Mouse (Mus musculus): ENCODE measurements at regions not wholly inside any gene's neighbourhood (a gene's known extent, or its start where the extent isn't known, plus 50 kb on each side); places are given as distances from the start of the nearest gene placed in this dataset.
A peak's percentile ranks its signal among the peaks of the same experiment; 100 is the strongest.

GRCm38 (mm10) chr15:71162097-71162496 lies 2672.3 kb upstream of the Gm6569 start:
- no peaks in the 10 kb centered on the region for H3K9me3 ChIP-seq (replicated peaks; ENCODE audit: insufficient read depth, low read length)
- DNase-seq (ENCODE audit: low read depth, low spot score): no peak
- no peak for TF ChIP-seq SMC3 (IDR thresholded peaks at IDR 0.05; ENCODE audit: low read depth, low read length)
- TF ChIP-seq MXI1 (IDR thresholded peaks at IDR 0.05; ENCODE audit: low read depth, low read length): no peak
- no peak for TF ChIP-seq ZMIZ1 (IDR thresholded peaks at IDR 0.05; ENCODE audit: low read depth, low read length)
- no peak for TF ChIP-seq CHD1 (IDR thresholded peaks at IDR 0.05; ENCODE audit: low read depth, low read length)
- TF ChIP-seq ETS1 (IDR thresholded peaks at IDR 0.05; ENCODE audit: low read depth, low read length): no peak
- no peak for TF ChIP-seq MEF2A (IDR thresholded peaks at IDR 0.05; ENCODE audit: extremely low read depth, insufficient replicate concordance, low read depth, low read length, poor library complexity, severe bottlenecking)
- no peaks in the 10 kb centered on the region for H3K27me3 ChIP-seq (ENCODE audit: control insufficient read depth in 1 of 2, insufficient read depth in 2 of 2, low read length in 2 of 2)
- no peak overlapping the region for H3K4me3 ChIP-seq (ENCODE audit: control insufficient read depth in 1 of 2, insufficient read depth in 1 of 2, low read depth in 2 of 2, low read length in 2 of 2)
- no peak overlapping the region for H3K9ac ChIP-seq (ENCODE audit: control insufficient read depth, low read depth, low read length, poor library complexity, severe bottlenecking)
- no peaks in the 10 kb centered on the region for H3K4me1 ChIP-seq (ENCODE audit: control insufficient read depth in 1 of 2, insufficient read depth in 2 of 2, low read length in 2 of 2)
- H3K27ac ChIP-seq (ENCODE audit: control insufficient read depth, low read depth, low read length): no peak overlapping the region
- no peaks in the 10 kb centered on the region for H3K79me2 ChIP-seq (ENCODE audit: control insufficient read depth, insufficient read depth, low read length, poor library complexity)
- no peaks in the 10 kb centered on the region for H3K36me3 ChIP-seq (ENCODE audit: control insufficient read depth in 1 of 2, insufficient read depth in 2 of 2, low read length in 2 of 2)

- no peaks in the 10 kb centered on the region for H3K9me3 ChIP-seq (replicated peaks; ENCODE audit: insufficient read depth, low read length)
- H3K36me3 ChIP-seq (ENCODE audit: control insufficient read depth in 1 of 2, insufficient read depth in 2 of 2, low read length in 2 of 2): no peaks in the 10 kb centered on the region
- no peaks in the 10 kb centered on the region for H3K79me2 ChIP-seq (ENCODE audit: control insufficient read depth, insufficient read depth, low read length, poor library complexity)
- H3K4me1 ChIP-seq (ENCODE audit: control insufficient read depth in 1 of 2, insufficient read depth in 2 of 2, low read length in 2 of 2): no peaks in the 10 kb centered on the region
- no peaks in the 10 kb centered on the region for H3K27me3 ChIP-seq (ENCODE audit: control insufficient read depth in 1 of 2, insufficient read depth in 2 of 2, low read length in 2 of 2)
- H3K9ac ChIP-seq (ENCODE audit: control insufficient read depth, low read depth, low read length, poor library complexity, severe bottlenecking): no peak overlapping the region
- H3K27ac ChIP-seq (ENCODE audit: control insufficient read depth, low read depth, low read length): no peak overlapping the region
- no peak for DNase-seq (ENCODE audit: low read depth, low spot score)
- TF ChIP-seq RAD21 (IDR thresholded peaks at IDR 0.05; ENCODE audit: low read depth, low read length) (no peak), EP300 (IDR thresholded peaks at IDR 0.05; ENCODE audit: low read depth in 1 of 2, low read length in 2 of 2) (no peak), MAX (IDR thresholded peaks at IDR 0.05; ENCODE audit: low read length) (no peak)
- no peak overlapping the region for H3K4me3 ChIP-seq (ENCODE audit: control insufficient read depth in 1 of 2, insufficient read depth in 1 of 2, low read depth in 2 of 2, low read length in 2 of 2)
Observed at GRCm38 (mm10) chr15:71195011-71195739, 2639.2 kb upstream of the Gm6569 start.

- H3K36me3 ChIP-seq (ENCODE audit: control insufficient read depth in 1 of 2, insufficient read depth in 2 of 2, low read length in 2 of 2): no peaks in the 10 kb centered on the region
- no peaks in the 10 kb centered on the region for H3K27me3 ChIP-seq (ENCODE audit: control insufficient read depth in 1 of 2, insufficient read depth in 2 of 2, low read length in 2 of 2)
- TF ChIP-seq RAD21 (IDR thresholded peaks at IDR 0.05; ENCODE audit: low read depth, low read length): peak; percentile 41
- TF ChIP-seq CTCF (IDR thresholded peaks at IDR 0.05 in 2 of 3, conservative IDR thresholded peaks at IDR 0.05 in 1 of 3; ENCODE audit: control insufficient read depth in 1 of 3, insufficient read depth in 1 of 3, low read depth in 2 of 3, low read length in 3 of 3, poor library complexity in 1 of 3, severe bottlenecking in 1 of 3): peak; percentile 25 to 70 (median 37)
- TF ChIP-seq TBP (IDR thresholded peaks at IDR 0.05; ENCODE audit: low read depth, low read length): no peak
- no peak for TF ChIP-seq MEF2A (IDR thresholded peaks at IDR 0.05; ENCODE audit: extremely low read depth, insufficient replicate concordance, low read depth, low read length, poor library complexity, severe bottlenecking)
- TF ChIP-seq GABPA (IDR thresholded peaks at IDR 0.05; ENCODE audit: low read depth, low read length): no peak
- TF ChIP-seq USF2 (IDR thresholded peaks at IDR 0.05; ENCODE audit: borderline replicate concordance in 1 of 2, insufficient read depth in 1 of 2, low read depth in 1 of 2, low read length in 2 of 2): no peak
- TF ChIP-seq ZNF384 (IDR thresholded peaks at IDR 0.05; ENCODE audit: low read depth, low read length): no peak
- TF ChIP-seq MAX (IDR thresholded peaks at IDR 0.05; ENCODE audit: low read length): no peak
- TF ChIP-seq TCF12 (IDR thresholded peaks at IDR 0.05; ENCODE audit: low read depth, low read length): no peak
- peak; percentile 31 for TF ChIP-seq SMC3 (IDR thresholded peaks at IDR 0.05; ENCODE audit: low read depth, low read length)
- H3K9ac ChIP-seq (ENCODE audit: control insufficient read depth, low read depth, low read length, poor library complexity, severe bottlenecking): no peak overlapping the region
- no peaks in the 10 kb centered on the region for H3K79me2 ChIP-seq (ENCODE audit: control insufficient read depth, insufficient read depth, low read length, poor library complexity)
- H3K27ac ChIP-seq (ENCODE audit: control insufficient read depth, low read depth, low read length): no peak overlapping the region
- H3K4me1 ChIP-seq (ENCODE audit: control insufficient read depth in 1 of 2, insufficient read depth in 2 of 2, low read length in 2 of 2): no peaks in the 10 kb centered on the region
- DNase-seq (ENCODE audit: low read depth, low spot score): peak; percentile 25
- H3K9me3 ChIP-seq (replicated peaks; ENCODE audit: insufficient read depth, low read length): no peaks in the 10 kb centered on the region
- H3K4me3 ChIP-seq (ENCODE audit: control insufficient read depth in 1 of 2, insufficient read depth in 1 of 2, low read depth in 2 of 2, low read length in 2 of 2): no peak overlapping the region
Observed at GRCm38 (mm10) chr15:71240647-71241351, 2593.6 kb upstream of the Gm6569 start.
